Mouse (Mus musculus): Measurements from ENCODE around the gene Tshz2. TPM values are rescaled to one million over a fixed set of nuclear protein-coding genes. Genes with fewer than 3 reads are reported as not detected.

Gene Tshz2
- polyA plus RNA-seq, 1 experiment from 2014 or later, result 2.5 TPM

GRCm38 (mm10) chr2:169834602-169835001, 201.8 kb downstream of the Tshz2 start:
- Histone ChIP-seq H3K27me3 (ENCODE audit: control insufficient read depth, insufficient read depth, low read length) (no peaks in the 10 kb centered on the region), H3K9me3 (ENCODE audit: control insufficient read depth, low read length) (no peaks in the 10 kb centered on the region), H3K36me3 (ENCODE audit: control insufficient read depth, insufficient read depth, low read length) (no peaks in the 10 kb centered on the region), H3K4me1 (replicated peaks; ENCODE audit: control insufficient read depth, insufficient read depth, low read length) (no peaks in the 10 kb centered on the region), H3K4me3 (ENCODE audit: low read depth, low read length) (no peak overlapping the region), H3K9ac (ENCODE audit: low read length) (no peak overlapping the region), H3K4me2 (ENCODE audit: low read depth, low read length, severe bottlenecking) (no peak overlapping the region), H3K27ac (ENCODE audit: low read depth, low read length) (no peak overlapping the region)
- no peak for ATAC-seq (replicated peaks; ENCODE audit: low FRiP score)
- DNase-seq (ENCODE audit: low spot score), result no peak
- WGBS, result 48% methylated on average over 7 of the region's 7 CpGs

DNA sequence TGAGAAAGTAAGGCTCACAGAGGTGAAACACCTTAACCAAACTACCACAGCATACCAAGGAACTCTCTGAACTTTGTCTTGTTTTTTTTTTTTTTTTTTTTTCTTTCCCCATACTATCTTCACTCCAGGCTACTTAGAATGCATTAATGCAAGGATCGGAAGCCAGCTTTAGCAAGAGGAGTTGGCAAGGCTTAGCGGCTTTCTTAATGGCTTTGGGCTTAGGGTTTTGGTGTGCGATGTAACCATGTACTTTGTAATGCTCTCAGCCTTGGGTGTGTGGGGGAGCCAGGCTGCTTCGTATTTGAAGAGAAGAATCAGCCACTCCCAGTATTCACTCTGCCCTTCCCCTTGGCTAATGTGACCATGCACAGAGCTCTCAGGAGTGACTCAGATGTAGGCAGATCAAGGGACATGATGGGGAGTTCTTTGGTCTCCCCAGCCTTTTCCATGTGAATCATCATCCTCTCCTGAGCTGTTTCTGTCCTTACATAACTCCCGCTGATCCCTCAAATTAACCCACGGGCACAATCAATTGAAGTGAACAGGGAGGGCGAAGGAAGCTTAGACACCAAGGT, 204.3 kb downstream of the Tshz2 start:
- no peak for ATAC-seq (replicated peaks; ENCODE audit: low FRiP score)

DNA sequence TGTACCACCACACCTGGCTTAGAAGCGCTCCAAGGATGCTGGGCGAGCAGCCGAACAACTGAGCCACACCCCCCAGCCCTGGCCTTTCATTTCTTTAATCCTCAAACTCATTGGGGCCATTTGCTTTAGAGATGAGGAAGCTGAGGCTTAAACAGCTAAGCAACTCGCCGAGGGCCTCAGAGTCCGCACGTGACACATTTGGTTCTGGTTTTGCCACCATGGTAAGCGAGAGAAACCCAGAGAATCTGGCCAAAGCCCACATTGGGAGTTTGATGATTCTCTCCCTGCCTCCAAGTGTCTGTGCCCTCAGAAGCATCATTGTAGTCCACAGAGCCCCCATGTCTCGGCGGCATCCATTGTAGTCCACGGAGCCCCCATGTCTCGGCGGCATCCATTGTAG, 205.7 kb downstream of the Tshz2 start:
- 89% methylated on average over 13 of the region's 13 CpGs for WGBS
- Histone ChIP-seq H3K4me1 (replicated peaks; ENCODE audit: control insufficient read depth, insufficient read depth, low read length) (no peaks in the 10 kb centered on the region), H3K9me3 (ENCODE audit: control insufficient read depth, low read length) (no peaks in the 10 kb centered on the region), H3K4me3 (ENCODE audit: low read depth, low read length) (no peak overlapping the region), H3K27ac (ENCODE audit: low read depth, low read length) (no peak overlapping the region), H3K27me3 (ENCODE audit: control insufficient read depth, insufficient read depth, low read length) (no peaks in the 10 kb centered on the region), H3K36me3 (ENCODE audit: control insufficient read depth, insufficient read depth, low read length) (no peaks in the 10 kb centered on the region), H3K4me2 (ENCODE audit: low read depth, low read length, severe bottlenecking) (no peak overlapping the region), H3K9ac (ENCODE audit: low read length) (no peak overlapping the region)
- no peak for ATAC-seq (replicated peaks; ENCODE audit: low FRiP score)
- no peak for DNase-seq (ENCODE audit: low spot score)

More for the DNA sequence above, 204.3 kb downstream of the Tshz2 start:
- Histone ChIP-seq H3K4me2 (ENCODE audit: low read depth, low read length, severe bottlenecking) (no peak overlapping the region), H3K9ac (ENCODE audit: low read length) (no peak overlapping the region), H3K27ac (ENCODE audit: low read depth, low read length) (no peak overlapping the region), H3K4me1 (replicated peaks; ENCODE audit: control insufficient read depth, insufficient read depth, low read length) (no peaks in the 10 kb centered on the region), H3K27me3 (ENCODE audit: control insufficient read depth, insufficient read depth, low read length) (no peaks in the 10 kb centered on the region), H3K36me3 (ENCODE audit: control insufficient read depth, insufficient read depth, low read length) (no peaks in the 10 kb centered on the region), H3K9me3 (ENCODE audit: control insufficient read depth, low read length) (no peaks in the 10 kb centered on the region), H3K4me3 (ENCODE audit: low read depth, low read length) (no peak overlapping the region)
- no peak for DNase-seq (ENCODE audit: low spot score)
- WGBS, result 89% methylated on average over 7 of the region's 7 CpGs

DNA sequence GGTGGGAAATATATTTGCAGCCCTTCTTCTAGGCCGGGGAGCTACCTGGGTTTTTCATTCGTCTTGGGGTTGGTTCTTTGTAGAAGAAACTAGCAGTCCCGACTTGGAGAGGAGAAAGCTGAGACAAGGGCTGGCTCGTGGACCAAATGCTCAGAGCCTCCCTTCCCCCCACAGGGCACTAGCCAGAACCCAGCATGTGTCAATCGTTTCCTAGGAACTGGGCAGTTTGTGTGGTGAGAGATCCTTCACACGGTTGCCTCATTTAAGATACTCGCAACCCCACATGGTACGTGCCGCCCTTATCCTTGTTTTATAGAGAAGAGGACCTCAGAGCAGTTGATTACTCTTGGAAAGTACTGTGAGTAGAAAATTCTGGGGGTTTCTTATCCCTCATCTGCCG, 208.6 kb downstream of the Tshz2 start:
- no peak overlapping the region for H3K4me3 ChIP-seq (ENCODE audit: low read depth, low read length)
- no peaks in the 10 kb centered on the region for H3K27me3 ChIP-seq (ENCODE audit: control insufficient read depth, insufficient read depth, low read length)
- H3K9me3 ChIP-seq (ENCODE audit: control insufficient read depth, low read length), result no peaks in the 10 kb centered on the region
- DNase-seq (ENCODE audit: low spot score) (no peak), ATAC-seq (replicated peaks; ENCODE audit: low FRiP score) (no peak)
- H3K27ac ChIP-seq (ENCODE audit: low read depth, low read length), result no peak overlapping the region
- no peaks in the 10 kb centered on the region for H3K36me3 ChIP-seq (ENCODE audit: control insufficient read depth, insufficient read depth, low read length)
- no peaks in the 10 kb centered on the region for H3K4me1 ChIP-seq (replicated peaks; ENCODE audit: control insufficient read depth, insufficient read depth, low read length)
- no peak overlapping the region for H3K4me2 ChIP-seq (ENCODE audit: low read depth, low read length, severe bottlenecking)
- 80% methylated on average over 10 of the region's 10 CpGs for WGBS
- no peak overlapping the region for H3K9ac ChIP-seq (ENCODE audit: low read length)

GRCm38 (mm10) chr2:169842494-169842893, 209.7 kb downstream of the Tshz2 start:
- Histone ChIP-seq H3K9me3 (ENCODE audit: control insufficient read depth, low read length) (no peaks in the 10 kb centered on the region), H3K27ac (ENCODE audit: low read depth, low read length) (no peak overlapping the region), H3K9ac (ENCODE audit: low read length) (no peak overlapping the region), H3K27me3 (ENCODE audit: control insufficient read depth, insufficient read depth, low read length) (no peaks in the 10 kb centered on the region), H3K4me3 (ENCODE audit: low read depth, low read length) (no peak overlapping the region), H3K4me1 (replicated peaks; ENCODE audit: control insufficient read depth, insufficient read depth, low read length) (no peaks in the 10 kb centered on the region), H3K36me3 (ENCODE audit: control insufficient read depth, insufficient read depth, low read length) (no peaks in the 10 kb centered on the region), H3K4me2 (ENCODE audit: low read depth, low read length, severe bottlenecking) (no peak overlapping the region)
- WGBS, result 87% methylated on average over 6 of the region's 6 CpGs
- no peak for DNase-seq (ENCODE audit: low spot score)
- ATAC-seq (replicated peaks; ENCODE audit: low FRiP score), result no peak

GRCm38 (mm10) chr2:169843553-169843952, 210.7 kb downstream of the Tshz2 start:
- no peaks in the 10 kb centered on the region for H3K27me3 ChIP-seq (ENCODE audit: control insufficient read depth, insufficient read depth, low read length)
- no peak overlapping the region for H3K9ac ChIP-seq (ENCODE audit: low read length)
- no peak overlapping the region for H3K4me3 ChIP-seq (ENCODE audit: low read depth, low read length)
- no peak for ATAC-seq (replicated peaks; ENCODE audit: low FRiP score)
- H3K4me1 ChIP-seq (replicated peaks; ENCODE audit: control insufficient read depth, insufficient read depth, low read length), result no peaks in the 10 kb centered on the region
- no peak overlapping the region for H3K4me2 ChIP-seq (ENCODE audit: low read depth, low read length, severe bottlenecking)
- DNase-seq (ENCODE audit: low spot score), result no peak
- 76% methylated on average over 6 of the region's 6 CpGs for WGBS
- no peak overlapping the region for H3K27ac ChIP-seq (ENCODE audit: low read depth, low read length)
- no peaks in the 10 kb centered on the region for H3K36me3 ChIP-seq (ENCODE audit: control insufficient read depth, insufficient read depth, low read length)
- no peaks in the 10 kb centered on the region for H3K9me3 ChIP-seq (ENCODE audit: control insufficient read depth, low read length)

DNA sequence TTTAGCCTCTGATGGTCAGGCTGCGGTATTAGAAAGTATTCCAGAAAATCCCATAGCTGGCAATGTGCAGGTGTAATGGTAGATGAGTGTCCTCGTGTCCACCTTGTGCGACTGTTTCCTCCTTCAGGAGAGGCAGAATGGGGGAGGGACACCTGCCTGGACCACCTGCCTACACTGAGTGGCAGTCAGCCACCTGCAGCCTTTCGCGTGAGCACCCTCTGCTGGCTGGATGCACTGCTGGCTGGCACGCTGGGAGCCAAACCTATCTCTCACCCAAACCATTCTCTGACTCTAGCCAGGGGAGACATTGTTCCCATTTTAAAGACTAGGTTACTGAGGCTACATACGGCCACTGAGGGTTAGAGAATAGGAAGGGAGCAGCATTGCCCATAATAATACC, 216.3 kb downstream of the Tshz2 start:
- ATAC-seq (replicated peaks; ENCODE audit: low FRiP score) (no peak), DNase-seq (ENCODE audit: low spot score) (peak; percentile 60)
- Histone ChIP-seq H3K27me3 (ENCODE audit: control insufficient read depth, insufficient read depth, low read length) (no peaks in the 10 kb centered on the region), H3K4me2 (ENCODE audit: low read depth, low read length, severe bottlenecking) (no peak overlapping the region), H3K9me3 (ENCODE audit: control insufficient read depth, low read length) (no peaks in the 10 kb centered on the region), H3K27ac (ENCODE audit: low read depth, low read length) (no peak overlapping the region), H3K4me1 (replicated peaks; ENCODE audit: control insufficient read depth, insufficient read depth, low read length) (no peaks in the 10 kb centered on the region), H3K36me3 (ENCODE audit: control insufficient read depth, insufficient read depth, low read length) (no peaks in the 10 kb centered on the region), H3K9ac (ENCODE audit: low read length) (no peak overlapping the region), H3K4me3 (ENCODE audit: low read depth, low read length) (no peak overlapping the region)
- 40% methylated on average over 7 of the region's 7 CpGs for WGBS

GRCm38 (mm10) chr2:169849541-169849940, 216.7 kb downstream of the Tshz2 start:
- DNase-seq (ENCODE audit: low spot score) (no peak), ATAC-seq (replicated peaks; ENCODE audit: low FRiP score) (no peak)

GRCm38 (mm10) chr2:169851606-169852005, 218.8 kb downstream of the Tshz2 start:
- DNase-seq (ENCODE audit: low spot score) (no peak), ATAC-seq (replicated peaks; ENCODE audit: low FRiP score) (no peak)
- no peak overlapping the region for H3K9ac ChIP-seq (ENCODE audit: low read length)
- H3K27ac ChIP-seq (ENCODE audit: low read depth, low read length), result no peak overlapping the region
- H3K9me3 ChIP-seq (ENCODE audit: control insufficient read depth, low read length), result no peaks in the 10 kb centered on the region
- H3K4me3 ChIP-seq (ENCODE audit: low read depth, low read length), result no peak overlapping the region
- H3K4me2 ChIP-seq (ENCODE audit: low read depth, low read length, severe bottlenecking), result no peak overlapping the region
- no peaks in the 10 kb centered on the region for H3K27me3 ChIP-seq (ENCODE audit: control insufficient read depth, insufficient read depth, low read length)
- no peaks in the 10 kb centered on the region for H3K4me1 ChIP-seq (replicated peaks; ENCODE audit: control insufficient read depth, insufficient read depth, low read length)
- WGBS, result 93% methylated on average over 5 of the region's 5 CpGs
- H3K36me3 ChIP-seq (ENCODE audit: control insufficient read depth, insufficient read depth, low read length), result no peaks in the 10 kb centered on the region

More at GRCm38 (mm10) chr2:169849541-169849940, 216.7 kb downstream of the Tshz2 start:
- no peak overlapping the region for H3K9ac ChIP-seq (ENCODE audit: low read length)
- 67% methylated on average over 3 of the region's 3 CpGs for WGBS
- no peak overlapping the region for H3K4me2 ChIP-seq (ENCODE audit: low read depth, low read length, severe bottlenecking)
- H3K27ac ChIP-seq (ENCODE audit: low read depth, low read length), result no peak overlapping the region
- H3K4me3 ChIP-seq (ENCODE audit: low read depth, low read length), result no peak overlapping the region
- H3K9me3 ChIP-seq (ENCODE audit: control insufficient read depth, low read length), result no peaks in the 10 kb centered on the region
- H3K36me3 ChIP-seq (ENCODE audit: control insufficient read depth, insufficient read depth, low read length), result no peaks in the 10 kb centered on the region
- H3K4me1 ChIP-seq (replicated peaks; ENCODE audit: control insufficient read depth, insufficient read depth, low read length), result no peaks in the 10 kb centered on the region
- H3K27me3 ChIP-seq (ENCODE audit: control insufficient read depth, insufficient read depth, low read length), result no peaks in the 10 kb centered on the region
